In the genomic region with DNA sequence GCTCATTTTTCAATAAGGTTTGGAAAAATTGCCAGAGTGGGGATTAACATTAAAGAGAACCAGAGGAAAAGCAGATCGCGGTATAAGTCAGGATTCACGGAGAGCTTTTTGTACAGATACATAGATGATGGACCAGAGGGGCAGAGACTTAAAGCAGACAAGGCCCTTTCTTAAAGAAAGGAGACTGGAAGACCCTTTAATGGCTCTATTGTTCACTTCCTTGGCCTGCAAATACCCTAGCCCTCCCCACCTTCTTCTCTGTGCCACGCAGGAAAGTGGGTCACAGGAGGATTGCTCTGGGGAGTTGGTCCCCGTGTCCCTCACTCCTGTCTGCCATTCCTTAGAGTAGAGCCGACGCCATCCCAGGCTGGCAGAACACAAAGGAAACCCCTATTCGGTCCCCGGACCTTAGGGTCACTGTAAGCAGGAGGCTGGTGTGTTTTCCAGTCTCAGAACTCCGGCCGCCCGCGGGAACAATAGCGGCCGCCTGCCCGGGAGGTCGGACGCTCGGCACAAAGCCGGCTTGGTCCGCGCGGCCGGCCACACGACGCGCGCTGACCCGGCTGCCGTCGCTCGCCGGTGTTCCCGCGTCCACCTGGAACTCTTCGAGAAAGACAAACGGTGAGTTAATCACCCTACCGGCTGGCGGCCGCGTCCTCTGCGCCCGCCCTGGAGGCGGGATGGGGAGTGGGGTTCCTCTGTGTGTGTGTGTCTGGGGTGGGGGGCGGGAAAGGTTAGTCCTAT, we compare ENCODE assay signal across 10 mouse cellular contexts. TPM values are rescaled to one million over a fixed set of nuclear protein-coding genes. Genes with fewer than 3 reads are reported as not detected.
A peak's percentile ranks its signal among the peaks of the same experiment; 100 is the strongest.
DNase-seq lines count a peak whose midpoint lies in the region; ATAC-seq lines count a peak whose summit lies in the region.
"Had no signal": no experiment of that assay in that cellular context is flagged by ENCODE, and none has a peak within 500 bp of the region (broad histone marks: within the 10 kb centered on the region; RNA-seq: fewer than 3 reads in every experiment).

No protein-coding gene starts in this region.

- peak overlapping the region; percentile 41 for H3K9ac ChIP-seq in kidney, embryonic 15.5 days
- H3K9ac ChIP-seq in embryonic facial prominence, embryonic 11.5 days (replicated peaks; ENCODE audit: low read length), result peak overlapping the region; percentile 46
- peak overlapping the region; percentile 23; the same call in 1 of the 2 replicates for H3K9ac ChIP-seq in intestine, embryonic 15.5 days
- H3K9ac ChIP-seq in neural tube, embryonic 11.5 days (ENCODE audit: low read length), result peak overlapping the region; percentile 82
- H3K9ac ChIP-seq: liver, embryonic 14.5 days had no signal

- WGBS in kidney, embryonic 15.5 days, result 4% methylated on average over 45 of the region's 45 CpGs
- under 1% methylated on average over 45 of the region's 45 CpGs for WGBS in embryonic facial prominence, embryonic 11.5 days
- 4% methylated on average over 45 of the region's 45 CpGs for WGBS in intestine, embryonic 15.5 days
- under 1% methylated on average over 45 of the region's 45 CpGs for WGBS in neural tube, embryonic 11.5 days

- H3K4me3 ChIP-seq in kidney, embryonic 15.5 days (replicated peaks), result peak overlapping the region; percentile 40
- H3K4me3 ChIP-seq in embryonic facial prominence, embryonic 11.5 days (ENCODE audit: low read depth, low read length), result peak overlapping the region; percentile 17
- H3K4me3 ChIP-seq in intestine, embryonic 15.5 days (replicated peaks), result peak overlapping the region; percentile 34
- peak overlapping the region; percentile 34 for H3K4me3 ChIP-seq in neural tube, embryonic 11.5 days (ENCODE audit: low read depth, low read length)

- peaks cover 28% of the 10 kb centered on the region for H3K27me3 ChIP-seq in kidney, embryonic 15.5 days
- peaks cover 66% of the 10 kb centered on the region for H3K27me3 ChIP-seq in embryonic facial prominence, embryonic 11.5 days (ENCODE audit: control insufficient read depth, insufficient read depth, low read length)
- H3K27me3 ChIP-seq in intestine, embryonic 15.5 days (replicated peaks), result peaks cover 62% of the 10 kb centered on the region
- H3K27me3 ChIP-seq in neural tube, embryonic 11.5 days (ENCODE audit: control insufficient read depth, insufficient read depth, low read length), result no peaks in the 10 kb centered on the region

- no peak for ATAC-seq in kidney, embryonic 15.5 days (replicated peaks; ENCODE audit: low FRiP score)
- no peak; the same call in 1 of the 2 replicates for ATAC-seq in embryonic facial prominence, embryonic 11.5 days (replicated peaks; ENCODE audit: insufficient number of reproducible peaks, low FRiP score, low TSS enrichment, low read depth)
- ATAC-seq in intestine, embryonic 15.5 days, result peak; percentile 40; the same call in 1 of the 2 replicates
- peak; percentile 45 for ATAC-seq in neural tube, embryonic 11.5 days (ENCODE audit: insufficient read depth, low FRiP score, low TSS enrichment)
- ATAC-seq in frontal cortex, adult (ENCODE audit: low TSS enrichment), result no peak

- H3K36me3 ChIP-seq in kidney, embryonic 15.5 days, result no peaks in the 10 kb centered on the region
- H3K36me3 ChIP-seq in embryonic facial prominence, embryonic 11.5 days (replicated peaks; ENCODE audit: control insufficient read depth, insufficient read depth, low read depth, low read length), result no peaks in the 10 kb centered on the region
- no peaks in the 10 kb centered on the region for H3K36me3 ChIP-seq in intestine, embryonic 15.5 days
- H3K36me3 ChIP-seq in neural tube, embryonic 11.5 days (ENCODE audit: control insufficient read depth, insufficient read depth, low read length), result no peaks in the 10 kb centered on the region

- H3K4me1 ChIP-seq in kidney, embryonic 15.5 days, result peaks cover 48% of the 10 kb centered on the region
- peaks cover 3% of the 10 kb centered on the region; the same call in 1 of the 2 replicates for H3K4me1 ChIP-seq in embryonic facial prominence, embryonic 11.5 days (ENCODE audit: control insufficient read depth, insufficient read depth, low read length)
- peaks cover 21% of the 10 kb centered on the region for H3K4me1 ChIP-seq in intestine, embryonic 15.5 days (replicated peaks)
- H3K4me1 ChIP-seq in neural tube, embryonic 11.5 days (ENCODE audit: control insufficient read depth, insufficient read depth, low read length), result peaks cover 41% of the 10 kb centered on the region

- H3K27ac ChIP-seq in kidney, embryonic 15.5 days, result peak overlapping the region; percentile 42; the same call in 1 of the 2 replicates
- no peak overlapping the region for H3K27ac ChIP-seq in embryonic facial prominence, embryonic 11.5 days (replicated peaks; ENCODE audit: low read depth, low read length)
- H3K27ac ChIP-seq in intestine, embryonic 15.5 days, result no peak overlapping the region
- peak overlapping the region; percentile 97 for H3K27ac ChIP-seq in neural tube, embryonic 11.5 days (ENCODE audit: low read depth, low read length)
- H3K27ac ChIP-seq: liver, embryonic 14.5 days had no signal

- no peak for DNase-seq in kidney, postnatal 14 days
- no peak for DNase-seq in embryonic facial prominence, embryonic 11.5 days (ENCODE audit: low spot score)
- peak; percentile 83 for DNase-seq in neural tube, embryonic 11.5 days (ENCODE audit: low spot score)
- DNase-seq in thymus, postnatal 4 days, result no peak
- no peak for DNase-seq in cerebellum, postnatal 4 days (ENCODE audit: low spot score in 2 of 2)
- DNase-seq: right cerebral cortex, postnatal 4 days had no signal

- H3K9me3 ChIP-seq in kidney, embryonic 15.5 days (replicated peaks), result no peaks in the 10 kb centered on the region
- no peaks in the 10 kb centered on the region for H3K9me3 ChIP-seq in embryonic facial prominence, embryonic 11.5 days (replicated peaks; ENCODE audit: control insufficient read depth, low read length)
- no peaks in the 10 kb centered on the region for H3K9me3 ChIP-seq in intestine, embryonic 15.5 days
- no peaks in the 10 kb centered on the region for H3K9me3 ChIP-seq in neural tube, embryonic 11.5 days (ENCODE audit: control insufficient read depth, low read length)

- H3K4me2 ChIP-seq in kidney, embryonic 15.5 days, result peak overlapping the region; percentile 83
- peak overlapping the region; percentile 32 for H3K4me2 ChIP-seq in embryonic facial prominence, embryonic 11.5 days (ENCODE audit: low read depth, low read length)
- H3K4me2 ChIP-seq in intestine, embryonic 15.5 days (replicated peaks), result peak overlapping the region; percentile 73
- H3K4me2 ChIP-seq in neural tube, embryonic 11.5 days (ENCODE audit: low read depth), result peak overlapping the region; percentile 51

RNA-seq across cellular contexts. Expression of a gene that starts 10.2 kb away (rescaled TPM):
- 1.2 and 1.5 TPM in 2 replicates for polyA plus RNA-seq in kidney, embryonic 15.5 days (2015; fragmentation: Nextera tagmentation; extraction: Ambion mirVana)
- 0.47 and 0.80 TPM in 2 replicates for polyA plus RNA-seq in embryonic facial prominence, embryonic 11.5 days (2014; fragmentation: Nextera tagmentation; extraction: Ambion mirVana)
- 0.09 and 0.10 TPM in 2 replicates for polyA plus RNA-seq in intestine, embryonic 15.5 days (2015; fragmentation: Nextera tagmentation; extraction: Ambion mirVana)
- polyA plus RNA-seq in neural tube, embryonic 11.5 days (2014; fragmentation: Nextera tagmentation; extraction: Ambion mirVana), result 9.0 and 9.8 TPM in 2 replicates
- polyA plus RNA-seq: liver, embryonic 14.5 days had no signal

RNA-seq across cellular contexts. Expression of a gene that starts 26.1 kb away (rescaled TPM):
- 1.7 and 2.3 TPM in 2 replicates for polyA plus RNA-seq in kidney, embryonic 15.5 days (2015; fragmentation: Nextera tagmentation; extraction: Ambion mirVana)
- not detected in 2 replicates for polyA plus RNA-seq in embryonic facial prominence, embryonic 11.5 days (2014; fragmentation: Nextera tagmentation; extraction: Ambion mirVana)
- polyA plus RNA-seq in intestine, embryonic 15.5 days (2015; fragmentation: Nextera tagmentation; extraction: Ambion mirVana), result 0.55 and 0.73 TPM in 2 replicates
- 3.9 and 5.5 TPM in 2 replicates for polyA plus RNA-seq in neural tube, embryonic 11.5 days (2014; fragmentation: Nextera tagmentation; extraction: Ambion mirVana)
- polyA plus RNA-seq: liver, embryonic 14.5 days had no signal

RNA-seq across cellular contexts. Expression of a gene that starts 40.9 kb away (rescaled TPM):
- 5.6 and 5.8 TPM in 2 replicates for polyA plus RNA-seq in kidney, embryonic 15.5 days (2015; fragmentation: Nextera tagmentation; extraction: Ambion mirVana)
- 0.18 TPM in 1 of 2 replicates, not detected in the other for polyA plus RNA-seq in embryonic facial prominence, embryonic 11.5 days (2014; fragmentation: Nextera tagmentation; extraction: Ambion mirVana)
- polyA plus RNA-seq in intestine, embryonic 15.5 days (2015; fragmentation: Nextera tagmentation; extraction: Ambion mirVana), result 1.2 and 1.6 TPM in 2 replicates
- polyA plus RNA-seq in neural tube, embryonic 11.5 days (2014; fragmentation: Nextera tagmentation; extraction: Ambion mirVana), result 9.2 and 11.2 TPM in 2 replicates

RNA-seq across cellular contexts. Expression of a gene that starts 40.9 kb away (rescaled TPM):
- polyA plus RNA-seq in kidney, embryonic 15.5 days (2015; fragmentation: Nextera tagmentation; extraction: Ambion mirVana), result 15.2 and 15.9 TPM in 2 replicates
- polyA plus RNA-seq in embryonic facial prominence, embryonic 11.5 days (2014; fragmentation: Nextera tagmentation; extraction: Ambion mirVana), result 2.7 and 2.9 TPM in 2 replicates
- 18.8 and 19.2 TPM in 2 replicates for polyA plus RNA-seq in intestine, embryonic 15.5 days (2015; fragmentation: Nextera tagmentation; extraction: Ambion mirVana)
- 52.7 and 55.0 TPM in 2 replicates for polyA plus RNA-seq in neural tube, embryonic 11.5 days (2014; fragmentation: Nextera tagmentation; extraction: Ambion mirVana)

RNA-seq across cellular contexts. Expression of a gene that starts 48.2 kb away (rescaled TPM):
- polyA plus RNA-seq in kidney, embryonic 15.5 days (2015; fragmentation: Nextera tagmentation; extraction: Ambion mirVana), result 36.4 and 40.8 TPM in 2 replicates
- 0.18 and 0.71 TPM in 2 replicates for polyA plus RNA-seq in embryonic facial prominence, embryonic 11.5 days (2014; fragmentation: Nextera tagmentation; extraction: Ambion mirVana)
- polyA plus RNA-seq in intestine, embryonic 15.5 days (2015; fragmentation: Nextera tagmentation; extraction: Ambion mirVana), result 4.2 and 5.1 TPM in 2 replicates
- 21.3 and 23.1 TPM in 2 replicates for polyA plus RNA-seq in neural tube, embryonic 11.5 days (2014; fragmentation: Nextera tagmentation; extraction: Ambion mirVana)

Comparison
In these comparisons a context has a peak if more than half of its experiments do, and no peak if none do; other contexts are left out.
1. ATAC-seq: peak in intestine, embryonic 15.5 days (single experiment) and neural tube, embryonic 11.5 days (single experiment); none in kidney, embryonic 15.5 days (single experiment), embryonic facial prominence, embryonic 11.5 days (single experiment) and frontal cortex, adult (single experiment).
2. H3K27ac ChIP-seq: peak in kidney, embryonic 15.5 days (single experiment) and neural tube, embryonic 11.5 days (single experiment); none in embryonic facial prominence, embryonic 11.5 days (single experiment) and intestine, embryonic 15.5 days (single experiment).
3. H3K4me2 ChIP-seq: peak in every context shown above with its lines; median percentile 83 in kidney, embryonic 15.5 days; 73 in intestine, embryonic 15.5 days; 51 in neural tube, embryonic 11.5 days; 32 in embryonic facial prominence, embryonic 11.5 days.
4. H3K9ac ChIP-seq: peak in every context shown above with its lines; median percentile 82 in neural tube, embryonic 11.5 days; 46 in embryonic facial prominence, embryonic 11.5 days; 41 in kidney, embryonic 15.5 days; 23 in intestine, embryonic 15.5 days.
5. Peak in every context shown above with its lines, with median percentiles within 50 percentile points of each other: H3K4me3 ChIP-seq.